Mouse (Mus musculus): ENCODE data around the gene Tes3-ps. TPM values are rescaled to one million over a fixed set of nuclear protein-coding genes. Genes with fewer than 3 reads are reported as not detected.

Gene Tes3-ps
- total and polyA plus RNA-seq, 3 experiments = 0.01 to 4.4 (median 1.8) TPM

DNA sequence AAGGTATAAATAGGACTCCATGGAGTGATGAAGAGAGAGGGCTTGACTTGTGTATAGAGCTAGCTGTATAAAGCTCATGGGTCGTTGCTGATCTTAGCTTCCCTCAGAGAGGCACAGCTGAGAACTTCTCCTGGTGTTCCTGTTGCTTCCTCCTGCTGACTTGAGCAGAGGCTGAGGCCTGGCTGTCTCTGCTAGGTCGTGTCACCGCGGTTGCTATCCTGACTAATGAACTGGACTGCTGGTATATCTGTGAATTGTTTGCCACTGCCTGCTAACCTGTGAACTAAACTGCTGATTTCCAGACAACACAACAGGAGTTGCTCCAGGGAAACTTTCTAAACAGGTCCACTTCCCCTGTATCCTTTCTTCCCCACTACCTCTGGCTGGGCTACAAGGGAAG, 22.8 kb upstream of the Tes3-ps start:
- no peaks in the 10 kb centered on the region for H3K9me3 ChIP-seq (replicated peaks)
- peaks cover 66% of the 10 kb centered on the region for H3K36me3 ChIP-seq (replicated peaks)
- H3K4me1 ChIP-seq (ENCODE audit: insufficient read depth, low read depth, low read length) = peaks cover 3% of the 10 kb centered on the region; the same call in 1 of the 2 replicates
- no peak for DNase-seq (ENCODE audit: low spot score)
- H3K27me3 ChIP-seq (ENCODE audit: insufficient read depth, low read length) = no peaks in the 10 kb centered on the region
- ATAC-seq (ENCODE audit: extremely low read depth, insufficient number of reproducible peaks, low FRiP score, poor library complexity, severe bottlenecking) = no peak
- TF ChIP-seq GATA1 (IDR thresholded peaks at IDR 0.05; ENCODE audit: borderline replicate concordance, low read length) (no peak), CTCF (IDR thresholded peaks at IDR 0.05; ENCODE audit: low read depth, low read length) (no peak), TAL1 (conservative IDR thresholded peaks at IDR 0.05; ENCODE audit: low read depth, low read length) (no peak)
- H3K4me3 ChIP-seq (ENCODE audit: low read depth, low read length) = no peak overlapping the region

GRCm38 (mm10) chr13:49470806-49471205, 22.3 kb upstream of the Tes3-ps start:
- H3K4me3 ChIP-seq (ENCODE audit: low read depth, low read length) = no peak overlapping the region
- H3K9me3 ChIP-seq (replicated peaks) = no peaks in the 10 kb centered on the region
- ATAC-seq (ENCODE audit: extremely low read depth, insufficient number of reproducible peaks, low FRiP score, poor library complexity, severe bottlenecking) (no peak), DNase-seq (ENCODE audit: low spot score) (no peak)
- peaks cover 61% of the 10 kb centered on the region for H3K36me3 ChIP-seq (replicated peaks)
- no peak for TF ChIP-seq TAL1 (conservative IDR thresholded peaks at IDR 0.05; ENCODE audit: low read depth, low read length)
- no peak for TF ChIP-seq POLR2AphosphoS5 (IDR thresholded peaks at IDR 0.05; ENCODE audit: insufficient replicate concordance, low read depth, low read length)
- no peak for TF ChIP-seq GATA2 (IDR thresholded peaks at IDR 0.05; ENCODE audit: borderline replicate concordance, low read depth, low read length)
- TF ChIP-seq CTCF (IDR thresholded peaks at IDR 0.05; ENCODE audit: low read depth, low read length) = no peak
- no peak for TF ChIP-seq GATA1 (IDR thresholded peaks at IDR 0.05; ENCODE audit: borderline replicate concordance, low read length)
- no peaks in the 10 kb centered on the region for H3K27me3 ChIP-seq (ENCODE audit: insufficient read depth, low read length)
- peaks cover 3% of the 10 kb centered on the region; the same call in 1 of the 2 replicates for H3K4me1 ChIP-seq (ENCODE audit: insufficient read depth, low read depth, low read length)

DNA sequence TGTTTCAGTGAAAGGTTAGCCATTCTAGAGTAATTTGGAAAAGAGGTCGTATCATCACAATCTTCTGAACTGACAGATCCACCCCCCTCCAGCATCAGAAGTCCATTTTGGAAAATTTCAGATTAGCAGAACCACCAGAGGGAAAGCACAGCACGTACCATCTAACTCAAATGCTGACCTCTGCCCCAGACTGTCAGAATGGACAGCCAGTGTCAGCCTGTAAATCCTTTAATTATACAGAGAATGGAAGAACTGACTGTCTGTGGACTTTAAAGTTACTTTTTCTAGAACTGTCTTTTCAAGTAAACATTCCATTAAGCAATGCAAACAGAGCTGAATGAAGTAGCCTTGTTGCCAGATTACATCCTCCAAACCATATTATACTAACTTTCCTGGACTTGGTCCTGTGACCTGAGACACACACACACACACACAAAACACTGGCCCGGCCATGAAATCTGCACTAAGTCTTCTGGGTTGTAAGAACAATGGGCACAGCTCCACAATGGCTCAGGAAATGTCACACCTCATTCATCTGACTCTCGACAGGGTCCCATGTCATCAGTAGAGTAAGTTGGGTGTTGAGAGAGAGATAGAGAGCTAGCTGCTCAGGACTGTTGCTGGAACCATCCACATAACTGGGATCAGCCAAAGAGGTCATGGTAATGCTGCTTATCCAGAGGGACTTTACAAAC, 21.0 kb upstream of the Tes3-ps start:
- ATAC-seq (ENCODE audit: extremely low read depth, insufficient number of reproducible peaks, low FRiP score, poor library complexity, severe bottlenecking) = no peak

GRCm38 (mm10) chr13:49472676-49473005, 20.5 kb upstream of the Tes3-ps start:
- no peak for DNase-seq (ENCODE audit: low spot score)
- Histone ChIP-seq H3K36me3 (replicated peaks) (peaks cover 51% of the 10 kb centered on the region), H3K4me1 (ENCODE audit: insufficient read depth, low read depth, low read length) (peaks cover 3% of the 10 kb centered on the region; the same call in 1 of the 2 replicates), H3K27me3 (ENCODE audit: insufficient read depth, low read length) (no peaks in the 10 kb centered on the region), H3K4me3 (ENCODE audit: low read depth, low read length) (no peak overlapping the region), H3K9me3 (replicated peaks) (no peaks in the 10 kb centered on the region)
- TF ChIP-seq POLR2AphosphoS5 (IDR thresholded peaks at IDR 0.05; ENCODE audit: insufficient replicate concordance, low read depth, low read length) (no peak), GATA2 (IDR thresholded peaks at IDR 0.05; ENCODE audit: borderline replicate concordance, low read depth, low read length) (no peak), TAL1 (conservative IDR thresholded peaks at IDR 0.05; ENCODE audit: low read depth, low read length) (no peak)
- ATAC-seq (ENCODE audit: extremely low read depth, insufficient number of reproducible peaks, low FRiP score, poor library complexity, severe bottlenecking) = no peak

More for the DNA sequence above, 21.0 kb upstream of the Tes3-ps start:
- peaks cover 3% of the 10 kb centered on the region; the same call in 1 of the 2 replicates for H3K4me1 ChIP-seq (ENCODE audit: insufficient read depth, low read depth, low read length)
- TF ChIP-seq POLR2AphosphoS5 (IDR thresholded peaks at IDR 0.05; ENCODE audit: insufficient replicate concordance, low read depth, low read length) (no peak), GATA1 (IDR thresholded peaks at IDR 0.05; ENCODE audit: borderline replicate concordance, low read length) (no peak), TAL1 (conservative IDR thresholded peaks at IDR 0.05; ENCODE audit: low read depth, low read length) (no peak), CTCF (IDR thresholded peaks at IDR 0.05; ENCODE audit: low read depth, low read length) (no peak), GATA2 (IDR thresholded peaks at IDR 0.05; ENCODE audit: borderline replicate concordance, low read depth, low read length) (no peak)
- peaks cover 54% of the 10 kb centered on the region for H3K36me3 ChIP-seq (replicated peaks)
- H3K4me3 ChIP-seq (ENCODE audit: low read depth, low read length) = no peak overlapping the region
- DNase-seq (ENCODE audit: low spot score) = no peak
- H3K9me3 ChIP-seq (replicated peaks) = no peaks in the 10 kb centered on the region
- no peaks in the 10 kb centered on the region for H3K27me3 ChIP-seq (ENCODE audit: insufficient read depth, low read length)

DNA sequence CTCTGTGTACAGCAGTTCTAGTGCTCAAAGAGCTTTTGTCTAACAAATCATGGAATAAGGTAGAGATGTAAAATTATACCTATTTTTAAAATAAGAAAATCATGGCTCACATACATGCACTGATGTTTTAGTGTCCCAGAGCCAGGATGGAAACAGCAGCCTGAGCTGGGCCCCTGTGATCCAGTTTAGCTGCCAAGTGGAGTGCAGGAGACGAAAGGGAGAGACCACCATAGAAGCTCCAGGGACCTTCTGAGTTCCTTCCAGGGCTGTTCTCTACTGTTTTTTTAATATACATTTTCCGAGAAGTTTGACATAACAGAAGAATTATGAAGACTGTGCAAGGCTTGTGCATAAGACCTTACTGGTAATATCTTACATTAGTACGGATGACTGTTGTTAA, 15.2 kb upstream of the Tes3-ps start:
- Histone ChIP-seq H3K4me1 (ENCODE audit: insufficient read depth, low read depth, low read length) (no peaks in the 10 kb centered on the region), H3K4me3 (ENCODE audit: low read depth, low read length) (no peak overlapping the region), H3K36me3 (replicated peaks) (peaks cover 15% of the 10 kb centered on the region), H3K9me3 (replicated peaks) (no peaks in the 10 kb centered on the region), H3K27me3 (ENCODE audit: insufficient read depth, low read length) (no peaks in the 10 kb centered on the region)
- DNase-seq (ENCODE audit: low spot score) = no peak
- no peak for ATAC-seq (ENCODE audit: extremely low read depth, insufficient number of reproducible peaks, low FRiP score, poor library complexity, severe bottlenecking)
- TF ChIP-seq TAL1 (conservative IDR thresholded peaks at IDR 0.05; ENCODE audit: low read depth, low read length) (no peak), CTCF (IDR thresholded peaks at IDR 0.05; ENCODE audit: low read depth, low read length) (no peak), GATA2 (IDR thresholded peaks at IDR 0.05; ENCODE audit: borderline replicate concordance, low read depth, low read length) (no peak), POLR2AphosphoS5 (IDR thresholded peaks at IDR 0.05; ENCODE audit: insufficient replicate concordance, low read depth, low read length) (no peak), GATA1 (IDR thresholded peaks at IDR 0.05; ENCODE audit: borderline replicate concordance, low read length) (no peak)

DNA sequence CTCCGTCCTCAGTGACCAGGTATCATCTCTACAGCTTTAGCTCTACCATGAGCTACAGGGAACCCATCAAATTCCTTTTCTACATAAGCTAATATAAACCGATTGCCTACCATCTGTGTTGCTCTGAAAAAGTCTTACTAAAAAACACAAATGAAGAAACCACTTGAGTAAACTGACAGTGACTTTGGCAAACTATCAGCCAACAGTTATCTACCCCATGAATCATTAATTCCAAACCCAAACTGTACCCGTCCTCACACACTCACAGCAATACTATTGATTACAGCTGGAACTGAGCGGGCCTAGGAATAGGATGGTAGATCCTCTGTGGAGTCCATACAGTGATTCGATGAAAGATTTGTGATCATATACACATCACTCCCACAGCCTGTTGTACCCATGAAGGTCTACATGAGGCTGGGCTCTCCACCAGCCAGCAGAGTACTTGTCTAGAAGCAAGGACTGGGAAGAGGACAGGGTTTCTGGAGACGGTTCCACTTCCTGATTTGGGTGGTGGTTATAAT, 14.2 kb upstream of the Tes3-ps start:
- Histone ChIP-seq H3K4me1 (ENCODE audit: insufficient read depth, low read depth, low read length) (no peaks in the 10 kb centered on the region), H3K4me3 (ENCODE audit: low read depth, low read length) (no peak overlapping the region), H3K9me3 (replicated peaks) (no peaks in the 10 kb centered on the region), H3K27me3 (ENCODE audit: insufficient read depth, low read length) (no peaks in the 10 kb centered on the region), H3K36me3 (replicated peaks) (peaks cover 18% of the 10 kb centered on the region)
- DNase-seq (ENCODE audit: low spot score) (no peak), ATAC-seq (ENCODE audit: extremely low read depth, insufficient number of reproducible peaks, low FRiP score, poor library complexity, severe bottlenecking) (no peak)
- no peak for TF ChIP-seq GATA2 (IDR thresholded peaks at IDR 0.05; ENCODE audit: borderline replicate concordance, low read depth, low read length)
- no peak for TF ChIP-seq CTCF (IDR thresholded peaks at IDR 0.05; ENCODE audit: low read depth, low read length)
- TF ChIP-seq TAL1 (conservative IDR thresholded peaks at IDR 0.05; ENCODE audit: low read depth, low read length) = no peak
- TF ChIP-seq POLR2AphosphoS5 (IDR thresholded peaks at IDR 0.05; ENCODE audit: insufficient replicate concordance, low read depth, low read length) = no peak
- no peak for TF ChIP-seq GATA1 (IDR thresholded peaks at IDR 0.05; ENCODE audit: borderline replicate concordance, low read length)

Measured in G1E (cell line).